Mouse (Mus musculus): ENCODE data around the gene Cacybp.

Gene Cacybp

GRCm38 (mm10) chr1:160212703-160213669 lies at the start of gene Cacybp:
Gene Cacybp (minus strand): TSS chr1:160212875.
- DNase-seq: peak; percentile 99

DNA sequence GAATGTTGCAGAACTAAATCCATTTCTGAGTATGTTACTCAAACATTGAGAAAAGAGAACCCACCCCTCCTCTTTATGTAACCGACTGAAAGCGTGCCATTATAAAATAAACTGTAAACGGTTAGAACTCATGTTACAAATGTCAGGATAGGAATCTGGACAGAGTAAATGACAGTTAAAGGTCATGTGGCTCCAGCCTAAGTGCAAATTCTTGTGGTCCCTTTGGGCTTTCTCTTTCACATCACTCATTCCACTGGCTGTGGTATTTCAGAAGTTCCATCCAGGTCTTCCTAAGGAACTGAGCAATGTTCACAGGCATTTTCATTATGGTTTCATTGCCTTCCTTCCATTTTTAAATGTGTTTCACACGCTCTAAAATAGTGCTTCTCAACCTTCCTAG lies 49.7 kb upstream of the Cacybp start:
- no peak for DNase-seq

DNA sequence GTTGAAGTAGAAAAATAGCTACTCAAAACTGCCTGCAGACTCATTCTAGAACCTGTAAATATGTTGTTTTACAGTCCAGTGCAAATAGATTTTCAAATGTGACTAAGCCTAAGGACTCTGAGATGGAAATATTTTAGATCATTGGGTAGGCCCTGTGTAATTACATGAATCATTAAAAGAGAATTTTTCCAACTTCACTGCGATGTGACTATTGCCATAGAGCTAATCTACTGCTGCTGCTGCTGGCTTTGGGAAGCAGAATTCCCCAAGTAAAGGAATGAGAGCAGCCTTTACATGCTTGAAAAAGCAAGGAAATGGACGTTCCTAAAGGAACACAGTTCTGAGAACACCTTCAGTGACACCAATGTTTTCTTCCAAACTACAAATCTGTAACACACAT lies 49.2 kb upstream of the Cacybp start:
- DNase-seq: no peak

- DNase-seq: no peak
Observed at GRCm38 (mm10) chr1:160260605-160261004, 47.9 kb upstream of the Cacybp start.

GRCm38 (mm10) chr1:160259884-160260283 lies 47.2 kb upstream of the Cacybp start:
- no peak for DNase-seq

DNA sequence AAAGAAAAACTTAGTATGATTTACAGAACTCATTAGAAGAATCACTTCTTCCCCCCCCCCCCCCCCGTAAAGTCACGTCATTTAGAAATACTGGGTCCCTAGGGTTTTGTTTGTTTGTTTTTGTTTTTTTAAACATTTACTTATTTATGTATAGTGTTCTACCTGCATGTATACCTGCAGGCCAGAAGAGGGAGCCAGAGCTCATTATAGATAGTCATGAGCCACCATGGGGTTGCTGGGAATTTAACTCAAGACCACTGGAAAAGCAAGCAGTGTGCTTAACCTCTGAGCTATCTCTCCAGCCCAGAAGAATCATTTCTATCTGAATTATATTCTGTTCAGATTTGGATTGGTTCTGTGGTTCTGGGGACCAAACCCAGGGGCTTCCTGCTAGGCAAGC lies 40.4 kb upstream of the Cacybp start:
- no peak for DNase-seq

DNA sequence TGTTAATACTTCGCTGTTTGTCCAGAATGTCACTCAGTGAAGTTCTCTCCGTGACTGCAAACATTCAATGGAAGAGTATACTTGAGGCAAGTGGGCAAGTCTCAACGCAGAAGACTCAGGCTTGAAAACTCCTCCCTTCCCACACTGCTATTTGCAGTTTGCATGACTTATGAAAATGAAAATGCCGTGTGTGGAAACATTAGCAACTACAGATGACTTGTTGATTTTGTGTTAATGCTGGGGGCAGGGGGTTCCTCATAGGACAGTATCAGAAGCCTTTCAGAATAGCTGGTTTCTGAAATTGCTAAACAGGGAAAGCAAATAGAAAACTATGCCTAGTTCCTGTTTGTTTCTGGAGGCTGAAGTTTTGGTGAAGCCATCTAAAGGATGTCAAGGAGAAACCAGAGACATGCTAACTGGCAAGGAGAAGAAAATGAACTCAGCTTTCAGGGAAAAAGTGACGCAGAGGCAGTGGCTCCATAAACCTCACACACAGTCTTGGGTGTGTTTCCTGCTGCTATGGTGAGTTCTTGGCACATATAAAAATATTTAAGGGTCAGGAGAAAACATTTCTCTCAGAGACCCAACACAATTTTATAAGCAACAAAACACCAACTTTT lies 38.8 kb upstream of the Cacybp start:
- DNase-seq: no peak

GRCm38 (mm10) chr1:160250782-160251181 lies 38.1 kb upstream of the Cacybp start:
- no peak for DNase-seq

DNA sequence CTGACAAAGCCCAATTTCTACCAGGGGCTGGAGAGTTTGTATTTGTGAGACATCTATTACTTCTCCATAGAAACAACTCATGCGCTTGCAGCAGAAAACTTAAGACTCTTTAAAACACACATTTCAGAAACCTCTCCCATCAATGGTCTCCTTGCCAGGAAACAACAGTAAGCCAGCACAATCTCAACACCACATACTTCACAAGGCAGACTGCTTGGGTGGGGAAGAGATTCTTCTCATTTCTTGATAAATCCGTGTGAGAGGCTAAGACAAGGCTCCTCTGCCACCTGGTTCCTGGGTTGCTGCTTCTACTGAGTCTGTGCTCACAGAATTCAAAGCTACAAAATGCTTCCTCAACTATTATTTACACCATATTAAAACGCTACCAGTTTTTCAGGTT lies 37.1 kb upstream of the Cacybp start:
- no peak for DNase-seq

DNA sequence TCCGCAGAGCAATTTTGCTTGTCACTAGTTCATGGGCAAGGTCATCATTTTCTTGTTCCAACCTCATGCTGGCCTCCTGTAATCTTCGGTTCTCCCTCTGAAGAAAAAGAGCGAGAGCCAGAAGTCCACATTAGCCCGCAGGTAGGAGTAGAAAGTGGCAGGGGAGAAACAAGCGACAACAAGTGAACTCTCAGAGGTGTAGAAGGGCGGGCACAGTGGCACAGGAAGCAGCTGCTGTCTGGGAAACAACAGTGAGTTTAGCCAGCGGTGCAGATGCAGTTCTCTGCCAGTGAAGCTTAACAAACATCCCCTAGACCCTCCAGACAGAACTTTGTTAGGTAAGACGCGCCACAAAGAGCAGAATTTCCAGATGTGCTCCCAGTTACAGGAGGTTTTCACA lies 34.8 kb upstream of the Cacybp start:
- no peak for DNase-seq

GRCm38 (mm10) chr1:160246844-160247243 lies 34.2 kb upstream of the Cacybp start:
- DNase-seq: peak; percentile 47

DNA sequence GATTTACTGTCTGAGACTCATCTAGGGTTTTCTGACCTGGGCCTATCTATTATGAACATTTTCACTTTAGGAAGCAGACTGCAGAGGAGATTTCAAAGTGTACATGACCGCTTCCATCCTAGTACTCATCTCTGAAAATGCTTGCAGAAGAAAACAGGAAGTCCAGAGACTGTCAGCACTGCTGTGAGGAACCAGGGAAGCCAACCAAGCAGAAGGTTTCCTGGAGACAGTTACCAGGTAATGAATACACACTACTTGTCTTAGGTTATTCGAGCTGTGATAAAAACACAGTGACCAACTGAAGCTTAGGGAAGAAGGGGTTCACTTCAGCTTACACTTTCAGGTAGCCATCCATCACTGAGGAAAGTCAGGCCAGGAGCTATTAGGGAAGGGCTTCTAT lies 33.3 kb upstream of the Cacybp start:
- DNase-seq: no peak

DNA sequence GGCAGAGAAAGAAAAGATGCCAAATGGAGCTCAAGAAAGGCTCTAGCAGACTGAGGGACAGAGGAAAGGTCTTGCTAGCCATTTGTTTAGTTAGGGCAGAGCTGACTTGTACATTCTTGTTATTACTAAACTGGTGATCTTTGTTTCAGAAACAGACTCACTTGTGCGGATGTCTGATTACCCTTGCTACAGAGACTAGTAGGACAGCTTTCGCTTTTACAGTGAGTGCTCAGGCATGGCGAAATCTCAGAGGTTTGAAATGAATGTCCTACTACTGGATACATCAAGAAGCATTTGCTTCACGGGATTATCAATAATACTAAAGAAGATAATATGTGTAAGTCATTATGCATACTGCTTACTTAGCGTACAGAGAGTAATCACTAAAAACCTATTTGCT lies 32.0 kb upstream of the Cacybp start:
- DNase-seq: no peak

DNA sequence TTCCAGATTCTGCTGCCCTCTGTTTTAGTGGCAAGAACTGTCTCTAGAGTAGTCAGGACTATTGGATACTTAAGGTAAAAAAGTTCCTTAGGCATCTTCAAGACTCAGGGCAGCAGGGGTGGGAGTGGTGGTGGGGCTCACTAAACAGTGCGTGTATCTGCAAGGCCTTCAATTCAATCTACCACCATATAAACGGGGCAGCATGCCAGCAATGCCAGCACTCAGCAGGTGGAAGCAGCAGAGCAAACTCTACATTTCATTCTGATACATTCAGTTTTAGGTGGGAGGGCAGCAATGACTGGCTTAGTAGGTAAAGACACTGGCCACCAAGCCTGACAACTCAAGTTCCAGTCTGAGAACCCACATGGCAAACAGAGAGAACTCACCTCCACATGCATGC lies 27.4 kb upstream of the Cacybp start:
- DNase-seq: no peak

DNA sequence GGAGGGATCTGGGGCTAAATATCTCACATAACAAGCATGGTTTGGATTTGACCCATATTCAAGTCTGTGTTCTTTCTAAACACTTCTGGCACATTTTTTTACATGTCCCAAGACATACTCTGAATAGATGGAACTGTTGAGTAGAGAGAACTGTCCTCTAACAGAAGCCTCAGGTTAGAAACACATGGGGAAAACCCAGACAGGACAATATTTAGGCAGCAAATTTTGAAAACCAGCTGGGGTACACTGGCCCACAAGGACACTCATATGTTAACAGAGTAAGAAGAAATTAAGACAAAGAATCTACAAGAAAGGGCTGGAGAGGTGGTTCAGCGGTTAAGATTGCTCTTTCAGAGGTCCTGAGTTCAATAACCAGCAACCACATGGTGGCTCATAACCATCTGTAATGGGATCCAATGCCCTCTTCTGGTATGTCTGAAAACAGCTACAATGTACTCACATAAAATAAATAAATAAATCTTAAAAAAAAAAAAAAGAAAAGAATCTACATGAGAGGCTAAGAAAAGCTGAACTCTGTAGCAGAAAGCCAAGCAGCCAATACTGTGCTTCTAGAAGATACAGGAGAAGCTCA lies 26.3 kb upstream of the Cacybp start:
- DNase-seq: no peak

DNA sequence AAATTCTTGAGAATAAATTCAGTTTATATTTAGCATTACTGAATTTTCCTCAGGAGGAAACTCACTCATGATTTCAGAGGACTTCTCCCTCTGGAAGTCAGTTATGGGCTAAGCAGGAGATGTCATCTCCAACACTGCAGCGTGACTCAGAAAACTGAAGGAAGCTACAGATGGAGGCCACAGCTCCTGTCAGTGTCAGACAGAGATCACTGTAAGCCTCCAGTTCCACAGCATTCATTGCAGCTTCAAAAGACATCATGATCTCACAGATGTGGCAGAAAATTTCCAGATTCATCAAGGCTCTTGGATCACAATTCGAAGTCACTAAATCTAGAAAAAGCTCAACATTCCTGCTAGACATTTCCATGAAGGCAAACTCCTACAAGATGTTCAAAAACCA lies 25.3 kb upstream of the Cacybp start:
- no peak for DNase-seq

- DNase-seq: no peak
Observed at GRCm38 (mm10) chr1:160233921-160234320, 21.2 kb upstream of the Cacybp start.

- DNase-seq: no peak
Observed at GRCm38 (mm10) chr1:160232113-160232512, 19.4 kb upstream of the Cacybp start.

- DNase-seq: no peak
Observed at GRCm38 (mm10) chr1:160231013-160231412, 18.3 kb upstream of the Cacybp start.

- DNase-seq: no peak
Observed at GRCm38 (mm10) chr1:160227850-160228249, 15.2 kb upstream of the Cacybp start.

GRCm38 (mm10) chr1:160227196-160227595 lies 14.5 kb upstream of the Cacybp start:
- DNase-seq: no peak

DNA sequence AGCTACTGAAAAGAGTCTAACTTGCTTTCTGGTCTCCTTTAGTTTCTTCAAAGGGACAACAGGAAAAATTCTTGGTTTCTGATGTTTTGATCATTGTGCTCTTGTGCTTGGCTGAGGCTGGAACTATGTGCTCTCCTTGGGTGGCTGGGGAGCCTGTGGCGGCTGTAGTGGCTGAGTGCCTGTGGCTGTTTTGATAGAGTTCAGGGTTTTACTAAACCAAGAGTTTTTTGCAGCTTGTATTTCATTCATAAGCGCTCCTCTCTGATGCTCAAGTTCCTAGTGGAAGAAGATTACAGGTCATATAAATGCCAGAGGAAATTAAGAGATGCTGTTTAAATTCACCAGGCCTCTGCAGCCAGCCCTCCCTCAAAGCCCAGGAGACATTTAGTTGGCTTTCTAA lies 11.4 kb upstream of the Cacybp start:
- DNase-seq: no peak

DNA sequence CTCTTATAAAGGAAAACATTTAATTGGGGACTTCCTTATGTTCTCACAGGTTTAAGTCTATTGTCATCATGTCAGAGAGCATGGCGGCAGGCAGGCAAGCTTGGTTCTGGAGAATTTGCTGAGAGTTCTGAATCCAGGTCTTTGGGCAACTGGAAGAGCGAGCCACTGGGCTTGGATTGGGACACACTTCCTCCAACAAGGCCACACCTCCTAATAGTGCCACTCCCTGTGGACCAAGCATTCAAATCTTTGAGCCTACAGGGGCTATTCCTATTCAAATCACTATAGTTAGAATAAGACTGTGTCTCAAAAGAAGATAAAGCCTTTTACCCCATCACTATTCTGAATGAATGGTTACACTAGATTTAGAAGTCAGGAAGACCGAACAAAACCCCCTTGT lies 5.2 kb upstream of the Cacybp start:
- no peak for DNase-seq

GRCm38 (mm10) chr1:160214171-160214570 lies 1.5 kb upstream of the Cacybp start:
- DNase-seq: no peak

Measured in layer of hippocampus, adult 9-11 months (tissue).